Comparison of ENCODE assay signal across 21 mouse cellular contexts in genomic region chr7:99990990-99991707, GRCm38 (mm10). TPM values are rescaled to one million over a fixed set of nuclear protein-coding genes. Genes with fewer than 3 reads are reported as not detected.
"Had no signal": no experiment of that assay in that cellular context is flagged by ENCODE, and none has a peak within 500 bp of the region (broad histone marks: within the 10 kb centered on the region; RNA-seq: fewer than 3 reads in every experiment).

No protein-coding gene starts in this region.

- ATAC-seq: liver, postnatal 0 days; lung, postnatal 0 days; midbrain, embryonic 15.5 days had no signal

- H3K4me1 ChIP-seq: liver, embryonic 13.5 days; liver, embryonic 15.5 days; lung, embryonic 15.5 days; midbrain, embryonic 12.5 days; midbrain, embryonic 15.5 days; neural tube, embryonic 12.5 days; stomach, embryonic 15.5 days had no signal

- H3K27ac ChIP-seq: liver, embryonic 13.5 days; liver, embryonic 15.5 days; lung, embryonic 15.5 days; macrophage; midbrain, embryonic 12.5 days; midbrain, embryonic 15.5 days; neural tube, embryonic 12.5 days; stomach, embryonic 15.5 days had no signal

- H3K9me3 ChIP-seq: liver, embryonic 13.5 days; liver, embryonic 15.5 days; lung, embryonic 15.5 days; megakaryocyte, embryonic 14.5 days; midbrain, embryonic 12.5 days; midbrain, embryonic 15.5 days; neural tube, embryonic 12.5 days; stomach, embryonic 15.5 days had no signal

- H3K9ac ChIP-seq: liver, embryonic 13.5 days; liver, embryonic 15.5 days; liver, postnatal 0 days; lung, embryonic 15.5 days; midbrain, embryonic 12.5 days; midbrain, embryonic 15.5 days; neural tube, embryonic 12.5 days; stomach, embryonic 15.5 days had no signal

- H3K36me3 ChIP-seq: liver, embryonic 13.5 days; liver, embryonic 15.5 days; lung, embryonic 15.5 days; midbrain, embryonic 12.5 days; midbrain, embryonic 15.5 days; neural tube, embryonic 12.5 days; stomach, embryonic 15.5 days had no signal

- H3K4me3 ChIP-seq: liver, embryonic 13.5 days; liver, embryonic 15.5 days; lung, embryonic 15.5 days; midbrain, embryonic 12.5 days; midbrain, embryonic 15.5 days; neural tube, embryonic 12.5 days; stomach, embryonic 15.5 days had no signal

- H3K4me2 ChIP-seq: liver, embryonic 15.5 days; lung, embryonic 15.5 days; neural tube, embryonic 12.5 days; stomach, embryonic 15.5 days had no signal

- H3K27me3 ChIP-seq: liver, embryonic 15.5 days; lung, embryonic 15.5 days; midbrain, embryonic 12.5 days; midbrain, embryonic 15.5 days; neural tube, embryonic 12.5 days; stomach, embryonic 15.5 days had no signal

- DNase-seq: lung, adult 2 months; right cerebral cortex, postnatal 25 days; spleen, adult 18-20 months; thymus, adult 18-20 months; thymus, postnatal 14 days; thymus, postnatal 36 days had no signal

RNA-seq across cellular contexts. Expression of gene Chrdl2, which starts 14.8 kb away (rescaled TPM):
- total RNA-seq: megakaryocyte progenitor cell, adult 5-6 weeks; monocyte, adult 5-6 weeks; neutrophil, adult 5-6 weeks had no signal
- polyA plus RNA-seq: liver, embryonic 13.5 days; liver, embryonic 15.5 days; liver, postnatal 0 days; lung, embryonic 15.5 days; macrophage; midbrain, embryonic 12.5 days; midbrain, embryonic 15.5 days; thymus, postnatal 0 days had no signal
